Mouse (Mus musculus) liver (tissue): ENCODE measurements around the gene Fanci.

Source experiments
- DNase-seq: peaks from one replicate; pipeline ENCODE4 v3.0.0-alpha.2; 2020; ENCODE audit warnings: mixed read lengths

Gene Fanci

GRCm38 (mm10) chr7:79391883-79392649 is at the start of gene Fanci:
Fanci (plus strand) TSS chr7:79391929.
- peak; percentile 96 for DNase-seq

- DNase-seq, result peak; percentile 71
Measured at GRCm38 (mm10) chr7:79345902-79346301, 45.8 kb upstream of the Fanci start.

GRCm38 (mm10) chr7:79346555-79347075 is 45.1 kb upstream of the Fanci start:
- DNase-seq, result no peak

- DNase-seq, result no peak
Measured at GRCm38 (mm10) chr7:79347108-79347813, 44.5 kb upstream of the Fanci start.

- no peak for DNase-seq
Measured at GRCm38 (mm10) chr7:79348816-79349215, 42.9 kb upstream of the Fanci start.

- peak; percentile 73 for DNase-seq
Measured at GRCm38 (mm10) chr7:79349738-79350386, 41.9 kb upstream of the Fanci start.

GRCm38 (mm10) chr7:79358350-79359182 is 33.2 kb upstream of the Fanci start:
- peak; percentile 81 for DNase-seq

- no peak for DNase-seq
Measured at GRCm38 (mm10) chr7:79359183-79359435, 32.6 kb upstream of the Fanci start.

GRCm38 (mm10) chr7:79360056-79360455 is 31.7 kb upstream of the Fanci start:
- DNase-seq, result no peak

GRCm38 (mm10) chr7:79362208-79362607 is 29.5 kb upstream of the Fanci start:
- no peak for DNase-seq

- DNase-seq, result no peak
Measured at GRCm38 (mm10) chr7:79362830-79363229, 28.9 kb upstream of the Fanci start.

- DNase-seq, result no peak
Measured at GRCm38 (mm10) chr7:79363370-79364043, 28.2 kb upstream of the Fanci start.

- DNase-seq, result no peak
Measured at GRCm38 (mm10) chr7:79368664-79369063, 23.1 kb upstream of the Fanci start.

GRCm38 (mm10) chr7:79369416-79369815 is 22.3 kb upstream of the Fanci start:
- no peak for DNase-seq

- peak; percentile 84 for DNase-seq
Measured at GRCm38 (mm10) chr7:79371321-79371879, 20.3 kb upstream of the Fanci start.

- no peak for DNase-seq
Measured at GRCm38 (mm10) chr7:79374017-79374416, 17.7 kb upstream of the Fanci start.

- no peak for DNase-seq
Measured at GRCm38 (mm10) chr7:79375594-79375993, 16.1 kb upstream of the Fanci start.

- DNase-seq, result no peak
Measured at GRCm38 (mm10) chr7:79376516-79377275, 15.0 kb upstream of the Fanci start.

- no peak for DNase-seq
Measured at GRCm38 (mm10) chr7:79386422-79387133, 5.2 kb upstream of the Fanci start, which contains the start of gene Rlbp1. Rlbp1 (minus strand) TSS chr7:79387048.

GRCm38 (mm10) chr7:79387140-79387539 is 4.6 kb upstream of the Fanci start:
- no peak for DNase-seq
